Mouse (Mus musculus) forebrain, embryonic 10.5 days (tissue): ENCODE measurements around the gene Prpf38b. TPM values are rescaled to one million over a fixed set of nuclear protein-coding genes. Genes with fewer than 3 reads are reported as not detected.

Experiments
- DNase-seq: peaks from one replicate; pipeline ENCODE4 v3.0.0-alpha.2; 2017; ENCODE audit warnings: low spot score; ENCODE audit errors: extremely low spot score
- H3K27ac ChIP-seq: fragments of 300-500 bp; sonication (generic); 2 replicates; pipeline ENCODE4 v1.5.1; 2016; ENCODE audit warnings: mild to moderate bottlenecking
- H3K27me3 ChIP-seq: fragments of 300-500 bp; sonication (generic); 2 replicates; pipeline ENCODE4 v1.6.1; 2016; ENCODE audit warnings: mild to moderate bottlenecking; ENCODE audit not compliant: poor library complexity, severe bottlenecking
- H3K36me3 ChIP-seq: fragments of 300-500 bp; sonication (generic); replicated peaks from 2 replicates; pipeline ENCODE4 v1.6.1; 2016; ENCODE audit warnings: mild to moderate bottlenecking, moderate library complexity
- H3K4me1 ChIP-seq: fragments of 300-500 bp; sonication (generic); 2 replicates; pipeline ENCODE4 v1.6.1; 2016
- H3K4me3 ChIP-seq: fragments of 300-500 bp; sonication (generic); 2 replicates; pipeline ENCODE4 v1.5.1; 2016; ENCODE audit warnings: mild to moderate bottlenecking, moderate library complexity
- H3K9me3 ChIP-seq: fragments of 300-500 bp; sonication (generic); 2 replicates; pipeline ENCODE4 v1.6.1; 2016; ENCODE audit warnings: mild to moderate bottlenecking, moderate library complexity
- WGBS: fragments of 180-500 bp; shearing (Covaris S2); methylation state at CpG from one replicate; pipeline ENCODE4 v1.1.7; 2016; 5-methylcytosine and 5-hydroxymethylcytosine counted together
- polyA plus RNA-seq: library from polyadenylated mRNA; unstranded; fragments of >200 nt; fragmentation: Nextera tagmentation; extraction: Ambion mirVana; gene quantifications from 2 replicates; pipeline ENCODE4 v1.2.1, GENCODE M21; 2016

Prpf38b gene
- polyA plus RNA-seq, 1 experiment from 2014 or later, result 67.5 TPM

GRCm38 (mm10) chr3:108920442-108921070 is 9.0 kb upstream of the Prpf38b start:
- WGBS, result 90% methylated on average over 3 of the region's 3 CpGs
- Histone ChIP-seq H3K4me3 (no peak overlapping the region), H3K4me1 (peaks cover 7% of the 10 kb centered on the region), H3K9me3 (no peaks in the 10 kb centered on the region), H3K27me3 (no peaks in the 10 kb centered on the region), H3K36me3 (no peaks in the 10 kb centered on the region), H3K27ac (no peak overlapping the region)
- DNase-seq, result no peak

GRCm38 (mm10) chr3:108918852-108919251 is 7.3 kb upstream of the Prpf38b start:
- H3K4me1 ChIP-seq, result peaks cover 7% of the 10 kb centered on the region
- H3K27ac ChIP-seq, result no peak overlapping the region
- no peak overlapping the region for H3K4me3 ChIP-seq
- H3K9me3 ChIP-seq, result no peaks in the 10 kb centered on the region
- no peaks in the 10 kb centered on the region for H3K36me3 ChIP-seq
- 90% methylated on average over 1 of the region's 1 CpGs for WGBS
- H3K27me3 ChIP-seq, result no peaks in the 10 kb centered on the region
- no peak for DNase-seq

- no peak for DNase-seq
- no peaks in the 10 kb centered on the region for H3K36me3 ChIP-seq
- WGBS, result 54% methylated on average over 3 of the region's 3 CpGs
- H3K27ac ChIP-seq, result no peak overlapping the region
- peaks cover 7% of the 10 kb centered on the region for H3K4me1 ChIP-seq
- H3K27me3 ChIP-seq, result no peaks in the 10 kb centered on the region
- H3K9me3 ChIP-seq, result no peaks in the 10 kb centered on the region
- no peak overlapping the region for H3K4me3 ChIP-seq
Measured at GRCm38 (mm10) chr3:108917986-108918385, 6.5 kb upstream of the Prpf38b start.

- Histone ChIP-seq H3K27ac (no peak overlapping the region), H3K4me3 (no peak overlapping the region), H3K27me3 (no peaks in the 10 kb centered on the region), H3K36me3 (no peaks in the 10 kb centered on the region), H3K9me3 (no peaks in the 10 kb centered on the region), H3K4me1 (peaks cover 11% of the 10 kb centered on the region)
- 69% methylated on average over 4 of the region's 4 CpGs for WGBS
- no peak for DNase-seq
Measured at GRCm38 (mm10) chr3:108916857-108917256, 5.3 kb upstream of the Prpf38b start.

- H3K36me3 ChIP-seq, result no peaks in the 10 kb centered on the region
- peaks cover 11% of the 10 kb centered on the region for H3K4me1 ChIP-seq
- H3K9me3 ChIP-seq, result no peaks in the 10 kb centered on the region
- no peak overlapping the region for H3K4me3 ChIP-seq
- H3K27ac ChIP-seq, result no peak overlapping the region
- 84% methylated on average over 1 of the region's 1 CpGs for WGBS
- DNase-seq, result no peak
- H3K27me3 ChIP-seq, result no peaks in the 10 kb centered on the region
Measured at GRCm38 (mm10) chr3:108915999-108916398, 4.5 kb upstream of the Prpf38b start.

GRCm38 (mm10) chr3:108911081-108911547 is 413 bp downstream of the Prpf38b start:
- WGBS, result under 1% methylated on average over 43 of the region's 44 CpGs
- no peak for DNase-seq

GRCm38 (mm10) chr3:108910303-108911080 is 1.0 kb downstream of the Prpf38b start:
- peak overlapping the region; percentile 97 for H3K27ac ChIP-seq
- no peaks in the 10 kb centered on the region for H3K9me3 ChIP-seq
- WGBS, result under 1% methylated on average over 32 of the region's 32 CpGs
- no peaks in the 10 kb centered on the region for H3K27me3 ChIP-seq
- no peak for DNase-seq
- H3K36me3 ChIP-seq, result peaks cover 38% of the 10 kb centered on the region
- peak overlapping the region; percentile 98 for H3K4me3 ChIP-seq
- peaks cover 26% of the 10 kb centered on the region for H3K4me1 ChIP-seq

More at GRCm38 (mm10) chr3:108911081-108911547, 413 bp downstream of the Prpf38b start:
- Histone ChIP-seq H3K4me3 (peak overlapping the region; percentile 98), H3K27ac (peak overlapping the region; percentile 97), H3K27me3 (no peaks in the 10 kb centered on the region), H3K9me3 (no peaks in the 10 kb centered on the region), H3K36me3 (peaks cover 31% of the 10 kb centered on the region), H3K4me1 (peaks cover 26% of the 10 kb centered on the region)

- peaks cover 86% of the 10 kb centered on the region for H3K36me3 ChIP-seq
- no peak overlapping the region for H3K4me3 ChIP-seq
- no peak for DNase-seq
- 95% methylated on average over 6 of the region's 6 CpGs for WGBS
- H3K27ac ChIP-seq, result no peak overlapping the region
- no peaks in the 10 kb centered on the region for H3K27me3 ChIP-seq
- no peaks in the 10 kb centered on the region for H3K4me1 ChIP-seq
- H3K9me3 ChIP-seq, result no peaks in the 10 kb centered on the region; the same call in 1 of the 2 replicates
Measured at GRCm38 (mm10) chr3:108902934-108903333, 8.6 kb downstream of the Prpf38b start.

GRCm38 (mm10) chr3:108902038-108902437 is 9.5 kb downstream of the Prpf38b start:
- Histone ChIP-seq H3K4me3 (no peak overlapping the region), H3K27me3 (no peaks in the 10 kb centered on the region), H3K9me3 (no peaks in the 10 kb centered on the region; the same call in 1 of the 2 replicates), H3K36me3 (peaks cover 77% of the 10 kb centered on the region), H3K27ac (no peak overlapping the region), H3K4me1 (no peaks in the 10 kb centered on the region)
- 55% methylated on average over 2 of the region's 2 CpGs for WGBS
- DNase-seq, result no peak

- Histone ChIP-seq H3K4me1 (no peaks in the 10 kb centered on the region), H3K27ac (no peak overlapping the region), H3K9me3 (no peaks in the 10 kb centered on the region; the same call in 1 of the 2 replicates), H3K4me3 (no peak overlapping the region), H3K27me3 (no peaks in the 10 kb centered on the region), H3K36me3 (peaks cover 63% of the 10 kb centered on the region)
- no peak for DNase-seq
- 79% methylated on average over 5 of the region's 5 CpGs for WGBS
Measured at GRCm38 (mm10) chr3:108900681-108901080, 10.8 kb downstream of the Prpf38b start.

- H3K27ac ChIP-seq, result no peak overlapping the region
- H3K4me1 ChIP-seq, result no peaks in the 10 kb centered on the region
- no peaks in the 10 kb centered on the region; the same call in 1 of the 2 replicates for H3K9me3 ChIP-seq
- WGBS, result 83% methylated on average over 3 of the region's 3 CpGs
- H3K4me3 ChIP-seq, result no peak overlapping the region
- peaks cover 58% of the 10 kb centered on the region for H3K36me3 ChIP-seq
- no peaks in the 10 kb centered on the region for H3K27me3 ChIP-seq
- DNase-seq, result no peak
Measured at GRCm38 (mm10) chr3:108900147-108900546, 11.4 kb downstream of the Prpf38b start.

GRCm38 (mm10) chr3:108898640-108899039 is 12.9 kb downstream of the Prpf38b start:
- H3K27me3 ChIP-seq, result no peaks in the 10 kb centered on the region
- H3K27ac ChIP-seq, result no peak overlapping the region
- H3K4me1 ChIP-seq, result no peaks in the 10 kb centered on the region
- 95% methylated on average over 4 of the region's 4 CpGs for WGBS
- peaks cover 43% of the 10 kb centered on the region for H3K36me3 ChIP-seq
- no peak overlapping the region for H3K4me3 ChIP-seq
- no peak for DNase-seq
- no peaks in the 10 kb centered on the region; the same call in 1 of the 2 replicates for H3K9me3 ChIP-seq

GRCm38 (mm10) chr3:108892914-108893313 is 18.6 kb downstream of the Prpf38b start:
- Histone ChIP-seq H3K36me3 (no peaks in the 10 kb centered on the region), H3K27ac (no peak overlapping the region), H3K27me3 (no peaks in the 10 kb centered on the region), H3K9me3 (no peaks in the 10 kb centered on the region), H3K4me3 (no peak overlapping the region), H3K4me1 (no peaks in the 10 kb centered on the region)
- WGBS, result 84% methylated on average over 4 of the region's 4 CpGs
- DNase-seq, result no peak
